Mouse (Mus musculus) MEL (cell line): ENCODE results near the gene 4933428G20Rik. TPM values are rescaled to one million over a fixed set of nuclear protein-coding genes. Genes with fewer than 3 reads are reported as not detected.

ENCODE experiments used
- DNase-seq: peaks from one replicate; pipeline ENCODE4 v3.0.0; 2011; ENCODE audit warnings: low read depth, low spot score
- H3K27ac ChIP-seq: 2 replicates; pipeline ENCODE4 v1.5.1; 2012; ENCODE audit warnings: low read depth, mild to moderate bottlenecking, control low read depth, low read length, moderate library complexity; ENCODE audit not compliant: control insufficient read depth
- H3K27me3 ChIP-seq, 2 experiments: fragments of 150-350 bp in 1 of 2; sonication (generic) in 1 of 2; 2 replicates each; pipeline ENCODE4 v1.6.1; 2012; ENCODE audit warnings: low read length in 2 of 2, mild to moderate bottlenecking in 2 of 2, improper control_type of control experiment in 1 of 2, moderate library complexity in 1 of 2; ENCODE audit not compliant: insufficient read depth in 2 of 2, control insufficient read depth in 1 of 2
- H3K36me3 ChIP-seq, 2 experiments: 2 replicates each; pipeline ENCODE4 v1.6.1; 2012 to 2014; ENCODE audit warnings: low read length in 2 of 2, improper control_type of control experiment in 1 of 2, inconsistent platforms in 1 of 2, mild to moderate bottlenecking in 1 of 2; ENCODE audit not compliant: insufficient read depth in 2 of 2, control insufficient read depth in 1 of 2
- H3K4me1 ChIP-seq, 2 experiments: fragments of 150-350 bp in 1 of 2; sonication (generic) in 1 of 2; 2 replicates each; pipeline ENCODE4 v1.6.1; 2012; ENCODE audit warnings: low read length in 2 of 2, improper control_type of control experiment in 1 of 2, mild to moderate bottlenecking in 1 of 2; ENCODE audit not compliant: insufficient read depth in 2 of 2, control insufficient read depth in 1 of 2
- H3K4me3 ChIP-seq, 2 experiments: fragments of 150-350 bp in 1 of 2; sonication (generic) in 1 of 2; 2 replicates each; pipeline ENCODE4 v1.5.1; 2012; ENCODE audit warnings: low read depth in 2 of 2, low read length in 2 of 2, mild to moderate bottlenecking in 2 of 2, moderate library complexity in 2 of 2, control low read depth in 1 of 2, improper control_type of control experiment in 1 of 2; ENCODE audit not compliant: control insufficient read depth in 1 of 2, insufficient read depth in 1 of 2
- H3K79me2 ChIP-seq: 2 replicates; pipeline ENCODE4 v1.6.1; 2012; ENCODE audit warnings: mild to moderate bottlenecking, low read length, moderate library complexity; ENCODE audit not compliant: control insufficient read depth, poor library complexity, insufficient read depth
- H3K9ac ChIP-seq: 2 replicates; pipeline ENCODE4 v1.6.1; 2012; ENCODE audit warnings: low read depth, mild to moderate bottlenecking, control low read depth, low read length, moderate library complexity; ENCODE audit not compliant: control insufficient read depth, poor library complexity, severe bottlenecking
- H3K9me3 ChIP-seq: fragments of 150-350 bp; sonication (generic); replicated peaks from 2 replicates; pipeline ENCODE4 v1.6.1; 2012; ENCODE audit warnings: mild to moderate bottlenecking, low read length, improper control_type of control experiment, moderate library complexity; ENCODE audit not compliant: insufficient read depth
- BHLHE40 ChIP-seq: IDR thresholded peaks from 2 replicates; pipeline ENCODE4 v1.6.1; 2012; ENCODE audit warnings: low read depth, mild to moderate bottlenecking, inconsistent platforms, low read length, improper control_type of control experiment, borderline replicate concordance
- CHD2 ChIP-seq: IDR thresholded peaks from 2 replicates; pipeline ENCODE4 v1.6.1; 2011; ENCODE audit warnings: low read length, improper control_type of control experiment
- E2F4 ChIP-seq: IDR thresholded peaks from 2 replicates; pipeline ENCODE4 v1.6.1; 2011; ENCODE audit warnings: low read depth, low read length, improper control_type of control experiment, borderline replicate concordance
- ELF1 ChIP-seq: IDR thresholded peaks from 2 replicates; pipeline ENCODE4 v1.6.1; 2014; ENCODE audit warnings: low read depth, mild to moderate bottlenecking, inconsistent platforms, low read length, improper control_type of control experiment, moderate library complexity
- EP300 ChIP-seq, 2 experiments: IDR thresholded peaks; 2 replicates each; pipeline ENCODE4 v1.6.1; 2011; ENCODE audit warnings: improper control_type of control experiment in 2 of 2, low read length in 2 of 2, low read depth in 1 of 2, mild to moderate bottlenecking in 1 of 2
- ETS1 ChIP-seq: IDR thresholded peaks from 2 replicates; pipeline ENCODE4 v1.6.1; 2012; ENCODE audit warnings: low read depth, mild to moderate bottlenecking, inconsistent platforms, low read length, improper control_type of control experiment, moderate library complexity
- GABPA ChIP-seq: IDR thresholded peaks from 2 replicates; pipeline ENCODE4 v1.6.1; 2012; ENCODE audit warnings: low read depth, mild to moderate bottlenecking, inconsistent platforms, low read length, improper control_type of control experiment, moderate library complexity
- GATA1 ChIP-seq: IDR thresholded peaks from 2 replicates; pipeline ENCODE4 v1.6.1; 2011; ENCODE audit warnings: low read depth, low read length, improper control_type of control experiment
- JUND ChIP-seq: IDR thresholded peaks from 2 replicates; pipeline ENCODE4 v1.6.1; 2011; ENCODE audit warnings: low read depth, mild to moderate bottlenecking, improper control_type of control experiment, low read length
- KAT2A ChIP-seq: conservative IDR thresholded peaks from 2 replicates; pipeline ENCODE4 v1.6.1; 2012; ENCODE audit warnings: low read depth, low read length, improper control_type of control experiment, inconsistent platforms
- MAX ChIP-seq: IDR thresholded peaks from 2 replicates; pipeline ENCODE4 v1.6.1; 2011; ENCODE audit warnings: low read length, improper control_type of control experiment
- MYB ChIP-seq: IDR thresholded peaks from 2 replicates; pipeline ENCODE4 v1.6.1; 2011; ENCODE audit warnings: mild to moderate bottlenecking, low read depth, low read length, improper control_type of control experiment
- MYC ChIP-seq: IDR thresholded peaks from 2 replicates; pipeline ENCODE4 v1.6.1; 2011; ENCODE audit warnings: low read depth, mild to moderate bottlenecking, low read length, improper control_type of control experiment, moderate library complexity
- NRF1 ChIP-seq: IDR thresholded peaks from 2 replicates; pipeline ENCODE4 v1.6.1; 2014; ENCODE audit warnings: low read depth, mild to moderate bottlenecking, inconsistent platforms, low read length, improper control_type of control experiment, moderate library complexity; ENCODE audit not compliant: poor library complexity, insufficient read depth, severe bottlenecking
- POLR2AphosphoS2 ChIP-seq: IDR thresholded peaks from 2 replicates; pipeline ENCODE4 v1.6.1; 2011; ENCODE audit warnings: low read length, improper control_type of control experiment
- POLR2AphosphoS5 ChIP-seq: IDR thresholded peaks from 2 replicates; pipeline ENCODE4 v1.6.1; 2012; ENCODE audit warnings: low read depth, borderline replicate concordance, mild to moderate bottlenecking, inconsistent platforms, low read length, moderate library complexity, mixed read lengths
- SIN3A ChIP-seq: IDR thresholded peaks from 2 replicates; pipeline ENCODE4 v1.6.1; 2012; ENCODE audit warnings: low read length, improper control_type of control experiment, inconsistent platforms
- TBP ChIP-seq: IDR thresholded peaks from 2 replicates; pipeline ENCODE4 v1.8.0; 2011; ENCODE audit warnings: low read depth, low read length, improper control_type of control experiment
- USF1 ChIP-seq: IDR thresholded peaks from 2 replicates; pipeline ENCODE4 v1.6.1; 2014; ENCODE audit warnings: low read depth, mild to moderate bottlenecking, inconsistent platforms, low read length, improper control_type of control experiment, moderate library complexity
- USF2 ChIP-seq, 2 experiments: IDR thresholded peaks; 2 replicates each; pipeline ENCODE4 v1.6.1; 2011 to 2012; ENCODE audit warnings: improper control_type of control experiment in 2 of 2, low read length in 2 of 2, borderline replicate concordance in 1 of 2, inconsistent platforms in 1 of 2, low read depth in 1 of 2, mild to moderate bottlenecking in 1 of 2; ENCODE audit not compliant: insufficient read depth in 1 of 2
- ZKSCAN1 ChIP-seq: IDR thresholded peaks from 2 replicates; pipeline ENCODE4 v1.6.1; 2012; ENCODE audit warnings: low read depth, mild to moderate bottlenecking, inconsistent platforms, low read length, improper control_type of control experiment, moderate library complexity
- ZMIZ1 ChIP-seq: IDR thresholded peaks from 2 replicates; pipeline ENCODE4 v1.6.1; 2012; ENCODE audit warnings: low read depth, mild to moderate bottlenecking, inconsistent platforms, low read length, improper control_type of control experiment, moderate library complexity
- polyA plus RNA-seq, 2 experiments: library from polyadenylated mRNA; stranded (reverse) in 1 of 2; unstranded in 1 of 2; fragments of >175 nt in 1 of 2; fragments of >200 nt in 1 of 2; gene quantifications; 2 replicates each; pipeline versions ENCODE4 v1.2.1 to v1.2.4; 2012; ENCODE audit warnings: low replicate concordance in 2 of 2, low read depth in 1 of 2; ENCODE audit not compliant: insufficient read length in 2 of 2, insufficient read depth in 1 of 2, missing spikeins in 1 of 2
- total RNA-seq: library from RNA; depleted of rRNA; stranded (reverse); fragments of 300-350 nt; gene quantifications from 2 replicates; pipeline ENCODE4 v1.2.3, GENCODE M21; 2012

4933428G20Rik gene
- total and polyA plus RNA-seq, 3 experiments = 0.15 TPM; not detected in 2

DNA sequence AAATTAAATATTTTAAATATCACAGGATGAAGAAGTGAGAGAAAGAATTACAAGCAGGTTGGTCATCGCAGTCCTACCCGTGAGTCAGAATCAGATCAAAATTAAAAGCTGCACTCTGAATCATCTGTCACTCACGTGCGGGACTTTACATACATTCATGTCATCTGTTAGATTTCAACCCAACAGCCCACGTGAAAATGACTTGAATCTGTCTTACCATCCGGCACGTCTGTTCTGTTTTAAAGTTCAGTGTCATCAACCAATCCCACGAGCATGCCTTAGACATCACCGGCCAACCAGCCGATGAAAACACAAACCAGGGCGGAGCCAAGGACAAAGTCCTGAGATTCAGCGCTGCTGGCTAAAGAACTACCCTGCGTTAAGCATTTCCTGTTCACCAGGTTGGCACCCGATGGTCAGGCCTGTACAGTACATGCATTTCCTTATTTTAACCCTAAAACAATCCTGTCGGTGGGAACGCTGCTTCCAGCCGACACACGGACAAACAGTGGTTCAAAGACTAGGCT, 28.2 kb upstream of the 4933428G20Rik start:
- no peak overlapping the region for H3K27ac ChIP-seq
- H3K9ac ChIP-seq = no peak overlapping the region
- no peaks in the 10 kb centered on the region for H3K79me2 ChIP-seq
- no peak overlapping the region for H3K4me3 ChIP-seq
- H3K27me3 ChIP-seq = peaks cover 0 to 2% of the 10 kb centered on the region in 2 experiments
- H3K4me1 ChIP-seq = peaks cover 4 to 10% of the 10 kb centered on the region in 2 experiments
- no peaks in the 10 kb centered on the region for H3K9me3 ChIP-seq
- TF ChIP-seq NRF1 = no peak
- TF ChIP-seq E2F4 = no peak
- TF ChIP-seq GABPA = no peak
- TF ChIP-seq ZKSCAN1 = no peak
- TF ChIP-seq BHLHE40 = no peak
- TF ChIP-seq POLR2AphosphoS2 = no peak
- TF ChIP-seq USF1 = no peak
- TF ChIP-seq POLR2AphosphoS5 = no peak
- no peak for TF ChIP-seq ELF1
- TF ChIP-seq SIN3A = no peak
- TF ChIP-seq JUND = no peak
- no peak for DNase-seq
- no peaks in the 10 kb centered on the region for H3K36me3 ChIP-seq

- H3K9ac ChIP-seq = no peak overlapping the region
- no peaks in the 10 kb centered on the region for H3K36me3 ChIP-seq
- H3K4me3 ChIP-seq = no peak overlapping the region
- DNase-seq = no peak
- H3K4me1 ChIP-seq = no peaks in the 10 kb centered on the region
- H3K9me3 ChIP-seq = no peaks in the 10 kb centered on the region
- H3K79me2 ChIP-seq = no peaks in the 10 kb centered on the region
- peaks cover 4 to 5% of the 10 kb centered on the region in 2 experiments for H3K27me3 ChIP-seq
- no peak overlapping the region for H3K27ac ChIP-seq
- no peak for TF ChIP-seq USF2 (IDR thresholded peaks at IDR 0.05; ENCODE audit: borderline replicate concordance in 1 of 2, insufficient read depth in 1 of 2, low read depth in 1 of 2, low read length in 2 of 2)
- no peak for TF ChIP-seq MYC
- no peak for TF ChIP-seq MAX
- TF ChIP-seq ETS1 = no peak
- no peak for TF ChIP-seq BHLHE40
- TF ChIP-seq, all 39 proteins: peak for 0
Observed at GRCm38 (mm10) chr11:97525313-97525712, 25.2 kb upstream of the 4933428G20Rik start.

DNA sequence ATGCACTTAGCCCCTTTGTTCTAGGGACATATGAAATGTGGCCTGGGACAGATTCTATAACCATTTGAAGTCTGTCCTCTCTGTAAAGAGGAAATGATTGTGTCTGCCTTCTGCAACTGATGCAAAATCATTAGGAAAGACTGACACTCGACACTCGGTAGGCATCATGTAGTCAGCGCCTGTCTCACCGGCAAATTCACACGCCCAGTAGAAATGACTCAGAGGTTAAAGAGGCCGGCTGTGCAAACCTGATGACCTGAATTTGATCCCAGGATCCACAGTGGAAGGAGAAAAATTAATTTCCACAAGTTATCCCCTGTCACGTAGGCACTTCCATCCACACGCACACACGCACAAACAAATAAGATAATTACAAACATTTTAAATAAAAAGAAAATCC, 24.2 kb upstream of the 4933428G20Rik start:
- H3K36me3 ChIP-seq = no peaks in the 10 kb centered on the region
- no peak for DNase-seq

More for the DNA sequence above, 24.2 kb upstream of the 4933428G20Rik start:
- no peak for TF ChIP-seq ZMIZ1
- TF ChIP-seq CHD2 = no peak
- no peak for TF ChIP-seq POLR2AphosphoS5
- TF ChIP-seq KAT2A = no peak
- no peak for TF ChIP-seq USF2 (IDR thresholded peaks at IDR 0.05; ENCODE audit: borderline replicate concordance in 1 of 2, insufficient read depth in 1 of 2, low read depth in 1 of 2, low read length in 2 of 2)
- no peak for TF ChIP-seq MYC
- TF ChIP-seq USF1 = no peak
- no peak for TF ChIP-seq TBP
- no peak for TF ChIP-seq MYB
- no peak for TF ChIP-seq JUND
- no peak for TF ChIP-seq ETS1
- TF ChIP-seq ELF1 = no peak
- no peak for TF ChIP-seq EP300 (IDR thresholded peaks at IDR 0.05; ENCODE audit: low read depth in 1 of 2, low read length in 2 of 2)
- no peak for TF ChIP-seq GATA1
- no peak for TF ChIP-seq MAX
- Histone ChIP-seq H3K9ac (no peak overlapping the region), H3K27ac (no peak overlapping the region), H3K9me3 (no peaks in the 10 kb centered on the region), H3K27me3 (peaks cover 4 to 5% of the 10 kb centered on the region in 2 experiments), H3K4me3 (no peak overlapping the region), H3K79me2 (no peaks in the 10 kb centered on the region), H3K4me1 (no peaks in the 10 kb centered on the region)
